Comparison of ENCODE assay signal across 8 mouse cellular contexts in genomic region chr15:98602191-98602881, GRCm38 (mm10). TPM values are rescaled to one million over a fixed set of nuclear protein-coding genes. Genes with fewer than 3 reads are reported as not detected.
DNase-seq lines count a peak whose midpoint lies in the region; ATAC-seq and TF ChIP-seq lines count a peak whose summit lies in the region.

No protein-coding gene starts in this region.

- peak overlapping the region; percentile 23; the same call in 1 of the 2 replicates for H3K9ac ChIP-seq in lung, postnatal 0 days (replicated peaks; ENCODE audit: low read depth)
- H3K9ac ChIP-seq in embryonic facial prominence, embryonic 13.5 days = peak overlapping the region; percentile 67

- H3K4me2 ChIP-seq in lung, postnatal 0 days (replicated peaks; ENCODE audit: low read depth, low read length) = peak overlapping the region; percentile 44
- H3K4me2 ChIP-seq in embryonic facial prominence, embryonic 13.5 days = peak overlapping the region; percentile 52

- intact Hi-C loops in heart, postnatal 25 days (cut with DNase I) = no loop called here

- H3K9me3 ChIP-seq in lung, postnatal 0 days (ENCODE audit: low read length) = no peaks in the 10 kb centered on the region
- no peaks in the 10 kb centered on the region for H3K9me3 ChIP-seq in embryonic facial prominence, embryonic 13.5 days

- TF ChIP-seq EP300 in lung, postnatal 0 days (IDR thresholded peaks at IDR 0.05) = no peak

- peak overlapping the region; percentile 43; the same call in 1 of the 2 replicates for H3K27ac ChIP-seq in lung, postnatal 0 days (ENCODE audit: low read length)
- H3K27ac ChIP-seq in embryonic facial prominence, embryonic 13.5 days = peak overlapping the region; percentile 73

- no peak for TF ChIP-seq POLR2A in lung, adult 2 months (IDR thresholded peaks at IDR 0.05; ENCODE audit: borderline replicate concordance, extremely low read depth, low read depth, low read length)

- H3K27me3 ChIP-seq in lung, postnatal 0 days (replicated peaks; ENCODE audit: insufficient read depth, low read length) = no peaks in the 10 kb centered on the region
- no peaks in the 10 kb centered on the region for H3K27me3 ChIP-seq in embryonic facial prominence, embryonic 13.5 days

- peaks cover 22% of the 10 kb centered on the region; the same call in 1 of the 2 replicates for H3K36me3 ChIP-seq in lung, postnatal 0 days (ENCODE audit: insufficient read depth, low read length)
- peaks cover 83% of the 10 kb centered on the region for H3K36me3 ChIP-seq in embryonic facial prominence, embryonic 13.5 days

- peaks cover 18% of the 10 kb centered on the region for H3K4me1 ChIP-seq in lung, postnatal 0 days (ENCODE audit: insufficient read depth, low read depth, low read length)
- H3K4me1 ChIP-seq in lung, adult 2 months (ENCODE audit: control insufficient read depth, insufficient read depth, low read length) = peaks cover 3% of the 10 kb centered on the region; the same call in 1 of the 2 replicates
- peaks cover 40% of the 10 kb centered on the region for H3K4me1 ChIP-seq in embryonic facial prominence, embryonic 13.5 days

- no peak for DNase-seq in lung, postnatal 0 days (ENCODE audit: low spot score)
- DNase-seq in lung, adult 2 months = no peak
- DNase-seq in heart, postnatal 25 days (ENCODE audit: low spot score) = peak; percentile 66
- DNase-seq in liver = peak; percentile 75
- no peak for DNase-seq in thymus, postnatal 14 days
- no peak for DNase-seq in left cerebral cortex, adult 18-20 months (ENCODE audit: low spot score in 2 of 2)
- no peak for DNase-seq in retina, embryonic 14.5 days (ENCODE audit: low spot score)

- no peak overlapping the region for H3K4me3 ChIP-seq in lung, postnatal 0 days (ENCODE audit: low read depth, low read length)
- no peak overlapping the region for H3K4me3 ChIP-seq in lung, adult 2 months (replicated peaks; ENCODE audit: extremely low read depth, low read depth, low read length)
- H3K4me3 ChIP-seq in embryonic facial prominence, embryonic 13.5 days = peak overlapping the region; percentile 27

- no peak for TF ChIP-seq CTCF in lung, postnatal 0 days (IDR thresholded peaks at IDR 0.05)
- no peak for TF ChIP-seq CTCF in lung, adult 2 months (IDR thresholded peaks at IDR 0.05; ENCODE audit: insufficient read depth, low read length)

- WGBS in lung, postnatal 0 days = 46% methylated on average over 13 of the region's 13 CpGs
- WGBS in lung, adult 2 months = 38% methylated on average over 13 of the region's 13 CpGs
- 44% methylated on average over 13 of the region's 13 CpGs for WGBS in embryonic facial prominence, embryonic 13.5 days

- ATAC-seq in lung, postnatal 0 days = peak; percentile 60
- no peak for ATAC-seq in embryonic facial prominence, embryonic 13.5 days (ENCODE audit: insufficient number of reproducible peaks, insufficient read depth, low FRiP score, low TSS enrichment, low read depth)

RNA-seq across cellular contexts. Expression of gene Adcy6, which starts 7.5 kb away (rescaled TPM):
- polyA plus RNA-seq in lung, postnatal 0 days (2015; fragmentation: Nextera tagmentation; extraction: Ambion mirVana) = 9.2 and 12.1 TPM in 2 replicates
- polyA plus RNA-seq in lung, adult 2 months (2012; rRNA removed) = 52.3 and 62.8 TPM in 2 replicates
- 11.7 and 19.5 TPM in 2 replicates for polyA plus RNA-seq in embryonic facial prominence, embryonic 13.5 days (2015; fragmentation: Nextera tagmentation; extraction: Ambion mirVana)
- 100 to 1,000 TPM; 188 to 238 TPM for total RNA-seq in heart, postnatal 25 days (2021)
- 10 to 100 TPM; 45.8 to 49.7 TPM for total RNA-seq in left cerebral cortex, adult 18-20 months (2021)

RNA-seq across cellular contexts. Expression of gene Cacnb3, which starts 28.3 kb away (rescaled TPM):
- polyA plus RNA-seq in lung, postnatal 0 days (2015; fragmentation: Nextera tagmentation; extraction: Ambion mirVana) = 7.4 and 10.7 TPM in 2 replicates
- polyA plus RNA-seq in lung, adult 2 months (2012; rRNA removed) = 34.1 and 37.1 TPM in 2 replicates
- 55.6 and 55.7 TPM in 2 replicates for polyA plus RNA-seq in embryonic facial prominence, embryonic 13.5 days (2015; fragmentation: Nextera tagmentation; extraction: Ambion mirVana)
- total RNA-seq in heart, postnatal 25 days (2021) = 1 to 10 TPM; 4.1 TPM
- total RNA-seq in left cerebral cortex, adult 18-20 months (2021) = 100 to 1,000 TPM; 267 to 278 TPM

RNA-seq across cellular contexts. Expression of gene 4930415O20Rik, which starts 31.5 kb away (rescaled TPM):
- polyA plus RNA-seq in lung, postnatal 0 days (2015; fragmentation: Nextera tagmentation; extraction: Ambion mirVana) = 0.31 TPM in 1 of 2 replicates, not detected in the other
- polyA plus RNA-seq in lung, adult 2 months (2012; rRNA removed) = not detected in 2 replicates
- not detected in 2 replicates for polyA plus RNA-seq in embryonic facial prominence, embryonic 13.5 days (2015; fragmentation: Nextera tagmentation; extraction: Ambion mirVana)
- 1 to 10 TPM in 1 of 2 experiments, under 1 TPM in 1; 0.68 to 1.0 TPM for total RNA-seq in heart, postnatal 25 days (2021)
- not detected for total RNA-seq in left cerebral cortex, adult 18-20 months (2021)

RNA-seq across cellular contexts. Expression of gene Ccnt1, which starts 31.6 kb away (rescaled TPM):
- 31.0 and 32.2 TPM in 2 replicates for polyA plus RNA-seq in lung, postnatal 0 days (2015; fragmentation: Nextera tagmentation; extraction: Ambion mirVana)
- 10.4 and 13.0 TPM in 2 replicates for polyA plus RNA-seq in lung, adult 2 months (2012; rRNA removed)
- 63.1 and 66.2 TPM in 2 replicates for polyA plus RNA-seq in embryonic facial prominence, embryonic 13.5 days (2015; fragmentation: Nextera tagmentation; extraction: Ambion mirVana)
- 10 to 100 TPM; 31.0 to 31.9 TPM for total RNA-seq in heart, postnatal 25 days (2021)
- 10 to 100 TPM; 40.4 to 46.0 TPM for total RNA-seq in left cerebral cortex, adult 18-20 months (2021)

Comparison
In these comparisons a context has a peak if more than half of its experiments do, and no peak if none do; other contexts are left out.
1. DNase-seq: peak in heart, postnatal 25 days (single experiment) and liver (single experiment); none in lung, postnatal 0 days (single experiment), lung, adult 2 months (single experiment), thymus, postnatal 14 days (single experiment), left cerebral cortex, adult 18-20 months (0 of 2) and retina, embryonic 14.5 days (single experiment).